Mouse (Mus musculus) intestine, postnatal 0 days (tissue): ENCODE measurements around the gene Syne3. TPM values are rescaled to one million over a fixed set of nuclear protein-coding genes. Genes with fewer than 3 reads are reported as not detected.
A peak's percentile ranks its signal among the peaks of the same experiment; 100 is the strongest.

Experiments used
- ATAC-seq: fragments of 200-750 bp; cut with Nextera tagmentation; 2 replicates; pipeline ENCODE4 v1.8.0; 2017; ENCODE audit warnings: mild to moderate bottlenecking, moderate TSS enrichment, moderate library complexity
- H3K27ac ChIP-seq: fragments of 300-500 bp; sonication (generic); 2 replicates; pipeline ENCODE4 v1.5.1; 2014; ENCODE audit warnings: mild to moderate bottlenecking, low read depth, low read length, moderate library complexity
- H3K27me3 ChIP-seq: fragments of 300-500 bp; sonication (generic); replicated peaks from 2 replicates; pipeline ENCODE4 v1.6.1; 2014; ENCODE audit warnings: low read length, mixed read lengths; ENCODE audit not compliant: control insufficient read depth, insufficient read depth
- H3K36me3 ChIP-seq: fragments of 300-500 bp; sonication (generic); 2 replicates; pipeline ENCODE4 v1.6.1; 2014; ENCODE audit warnings: mild to moderate bottlenecking, moderate library complexity; ENCODE audit not compliant: control insufficient read depth, insufficient read depth
- H3K4me1 ChIP-seq: fragments of 300-500 bp; sonication (generic); replicated peaks from 2 replicates; pipeline ENCODE4 v1.6.1; 2014; ENCODE audit warnings: antibody characterized with exemption, low read length, mixed read lengths; ENCODE audit not compliant: control insufficient read depth, insufficient read depth
- H3K4me2 ChIP-seq: fragments of 300-500 bp; sonication (generic); replicated peaks from 2 replicates; pipeline ENCODE4 v1.6.1; 2014; ENCODE audit warnings: low read depth, mild to moderate bottlenecking, moderate library complexity
- H3K4me3 ChIP-seq: fragments of 300-500 bp; sonication (generic); 2 replicates; pipeline ENCODE4 v1.5.1; 2014; ENCODE audit warnings: low read depth, low read length
- H3K9ac ChIP-seq: fragments of 300-500 bp; sonication (generic); 2 replicates; pipeline ENCODE4 v1.6.1; 2014; ENCODE audit warnings: mild to moderate bottlenecking, low read depth, low read length
- H3K9me3 ChIP-seq: fragments of 300-500 bp; sonication (generic); 2 replicates; pipeline ENCODE4 v1.6.1; 2016; ENCODE audit warnings: mixed run types; ENCODE audit not compliant: control insufficient read depth
- CTCF ChIP-seq: sonication (generic); IDR thresholded peaks from 2 replicates; pipeline ENCODE4 v1.5.1; 2016; ENCODE audit warnings: low read depth, mild to moderate bottlenecking, control low read depth, antibody characterized with exemption, moderate library complexity
- WGBS: fragments of 180-500 bp; shearing (Covaris S2); extraction: QIAGEN DNeasy Blood & Tissue Kit; methylation state at CpG from one replicate; pipeline ENCODE4 v1.1.7; 2014; 5-methylcytosine and 5-hydroxymethylcytosine counted together
- polyA plus RNA-seq: library from polyadenylated mRNA; unstranded; fragments of >200 nt; fragmentation: Nextera tagmentation; extraction: Ambion mirVana; gene quantifications from 2 replicates; pipeline ENCODE4 v1.2.1, GENCODE M21; 2015

The Syne3 gene
- polyA plus RNA-seq, 1 experiment from 2014 or later = 1.8 TPM

GRCm38 (mm10) chr12:105027323-105027991, 17.8 kb upstream of the Syne3 start:
- peak; percentile 88 for TF ChIP-seq CTCF
- Histone ChIP-seq H3K36me3 (peaks cover 6% of the 10 kb centered on the region; the same call in 1 of the 2 replicates), H3K4me1 (no peaks in the 10 kb centered on the region), H3K9me3 (no peaks in the 10 kb centered on the region), H3K27ac (no peak overlapping the region), H3K4me3 (no peak overlapping the region), H3K9ac (no peak overlapping the region), H3K4me2 (no peak overlapping the region), H3K27me3 (no peaks in the 10 kb centered on the region)
- WGBS = 28% methylated on average over 15 of the region's 15 CpGs
- peak; percentile 20 for ATAC-seq

- 67% methylated on average over 10 of the region's 10 CpGs for WGBS
- H3K27ac ChIP-seq = no peak overlapping the region
These were observed 16.5 kb upstream of the Syne3 start for GRCm38 (mm10) chr12:105025947-105026586.

GRCm38 (mm10) chr12:105025271-105025946, 15.8 kb upstream of the Syne3 start:
- no peak overlapping the region for H3K9ac ChIP-seq
- H3K9me3 ChIP-seq = no peaks in the 10 kb centered on the region
- TF ChIP-seq CTCF = peak; percentile 87
- H3K27me3 ChIP-seq = no peaks in the 10 kb centered on the region
- no peaks in the 10 kb centered on the region for H3K4me1 ChIP-seq
- H3K4me2 ChIP-seq = no peak overlapping the region
- H3K36me3 ChIP-seq = peaks cover 6% of the 10 kb centered on the region; the same call in 1 of the 2 replicates
- H3K27ac ChIP-seq = no peak overlapping the region
- 43% methylated on average over 8 of the region's 8 CpGs for WGBS
- H3K4me3 ChIP-seq = no peak overlapping the region
- ATAC-seq = no peak

More at GRCm38 (mm10) chr12:105025947-105026586, 16.5 kb upstream of the Syne3 start:
- H3K9ac ChIP-seq = no peak overlapping the region
- TF ChIP-seq CTCF = 0 out of 2 replicates have a peak, but pooled peaks have one; percentile 6
- no peaks in the 10 kb centered on the region for H3K9me3 ChIP-seq
- H3K4me2 ChIP-seq = no peak overlapping the region
- no peaks in the 10 kb centered on the region for H3K4me1 ChIP-seq
- H3K36me3 ChIP-seq = peaks cover 6% of the 10 kb centered on the region; the same call in 1 of the 2 replicates
- ATAC-seq = no peak
- no peaks in the 10 kb centered on the region for H3K27me3 ChIP-seq
- H3K4me3 ChIP-seq = no peak overlapping the region

- H3K9ac ChIP-seq = no peak overlapping the region
- H3K4me2 ChIP-seq = no peak overlapping the region
- no peak overlapping the region for H3K27ac ChIP-seq
- WGBS = 98% methylated on average over 9 of the region's 9 CpGs
- H3K9me3 ChIP-seq = no peaks in the 10 kb centered on the region
- no peak for TF ChIP-seq CTCF
- no peaks in the 10 kb centered on the region for H3K27me3 ChIP-seq
- ATAC-seq = no peak
- H3K4me3 ChIP-seq = no peak overlapping the region
- H3K4me1 ChIP-seq = no peaks in the 10 kb centered on the region
- no peaks in the 10 kb centered on the region for H3K36me3 ChIP-seq
These were observed 13.2 kb upstream of the Syne3 start for GRCm38 (mm10) chr12:105022776-105023175.

DNA sequence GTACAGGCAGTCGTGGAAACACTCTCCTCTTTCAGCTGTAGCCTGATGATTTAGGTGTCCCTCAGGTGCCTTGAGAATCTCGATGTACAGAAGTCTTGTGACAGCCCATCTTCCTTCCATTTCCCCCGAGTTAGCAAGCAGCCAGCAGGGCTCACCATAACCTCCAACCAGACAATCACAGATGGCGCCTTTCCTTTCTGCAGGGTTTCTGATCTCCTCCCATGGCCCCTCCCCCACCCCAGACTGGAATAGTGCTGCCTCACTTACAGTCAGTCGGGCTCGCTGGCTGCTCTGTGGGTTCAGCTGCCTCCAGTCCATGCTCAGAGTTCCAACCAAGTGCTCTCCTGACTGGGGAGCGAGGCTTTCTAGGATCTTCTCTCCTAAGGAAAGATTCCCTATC, 12.5 kb upstream of the Syne3 start:
- Histone ChIP-seq H3K27me3 (no peaks in the 10 kb centered on the region), H3K4me3 (no peak overlapping the region), H3K36me3 (no peaks in the 10 kb centered on the region), H3K9me3 (no peaks in the 10 kb centered on the region), H3K4me2 (no peak overlapping the region), H3K27ac (no peak overlapping the region), H3K4me1 (no peaks in the 10 kb centered on the region), H3K9ac (no peak overlapping the region)
- ATAC-seq = no peak
- WGBS = 58% methylated on average over 7 of the region's 7 CpGs
- TF ChIP-seq CTCF = no peak

- Histone ChIP-seq H3K27ac (no peak overlapping the region), H3K9me3 (no peaks in the 10 kb centered on the region), H3K4me1 (no peaks in the 10 kb centered on the region), H3K9ac (no peak overlapping the region), H3K4me2 (no peak overlapping the region), H3K27me3 (no peaks in the 10 kb centered on the region), H3K36me3 (no peaks in the 10 kb centered on the region), H3K4me3 (no peak overlapping the region)
- 75% methylated on average over 8 of the region's 8 CpGs for WGBS
- ATAC-seq = no peak
- no peak for TF ChIP-seq CTCF
These were observed 11.9 kb upstream of the Syne3 start for GRCm38 (mm10) chr12:105021441-105022069.
